Mouse (Mus musculus) urinary bladder, postnatal 25 days (tissue): ENCODE results near the gene Zfyve9.
A peak's percentile ranks its signal among the peaks of the same experiment; 100 is the strongest.

Source experiments
- DNase-seq: peaks from one replicate; pipeline ENCODE4 v3.0.0; 2022; ENCODE audit warnings: low spot score

Gene Zfyve9

DNA sequence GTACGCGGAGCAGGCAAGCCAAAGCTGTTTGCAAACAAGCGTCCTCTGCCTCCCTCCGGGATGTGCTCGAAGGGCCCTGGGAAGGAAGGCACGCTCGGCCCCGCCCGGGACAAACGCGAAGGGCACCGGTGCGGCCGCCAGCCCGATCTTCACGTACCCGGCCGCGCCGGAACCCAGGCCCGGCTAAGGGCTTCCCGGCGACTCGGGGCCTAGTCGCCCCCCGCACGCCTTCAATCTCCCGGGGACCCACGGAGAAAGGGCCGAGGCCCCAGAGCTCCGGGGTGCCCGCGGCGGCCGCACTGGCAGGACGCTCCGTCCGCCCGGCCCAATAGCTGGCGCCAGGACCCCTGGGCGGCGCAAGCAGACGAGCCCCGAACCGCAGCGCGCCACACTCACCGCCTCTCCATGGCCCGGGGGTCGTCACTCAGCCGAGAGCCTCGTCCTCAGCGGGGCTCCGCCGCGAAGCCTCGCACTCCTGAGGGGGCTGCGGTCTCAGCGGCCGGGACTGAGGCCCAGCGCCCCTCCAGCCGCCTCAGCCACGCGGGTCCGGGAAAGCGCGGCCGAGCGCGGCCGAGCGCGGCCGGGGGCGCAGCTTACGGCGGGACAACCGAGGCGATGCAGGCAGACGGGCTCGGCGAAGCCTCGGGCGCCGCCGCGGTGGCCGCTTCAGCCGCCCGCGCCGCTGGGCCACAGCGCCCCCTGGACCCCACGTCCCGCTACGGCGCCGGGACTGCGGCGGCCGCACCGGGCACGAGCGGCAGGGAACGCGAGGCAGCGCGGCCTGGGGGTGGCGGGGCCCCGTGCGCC lies at the start of gene Zfyve9:
Gene Zfyve9, minus strand, starts transcription at position 742 of the 807 bp plus-strand sequence.
- DNase-seq = peak; percentile 85

DNA sequence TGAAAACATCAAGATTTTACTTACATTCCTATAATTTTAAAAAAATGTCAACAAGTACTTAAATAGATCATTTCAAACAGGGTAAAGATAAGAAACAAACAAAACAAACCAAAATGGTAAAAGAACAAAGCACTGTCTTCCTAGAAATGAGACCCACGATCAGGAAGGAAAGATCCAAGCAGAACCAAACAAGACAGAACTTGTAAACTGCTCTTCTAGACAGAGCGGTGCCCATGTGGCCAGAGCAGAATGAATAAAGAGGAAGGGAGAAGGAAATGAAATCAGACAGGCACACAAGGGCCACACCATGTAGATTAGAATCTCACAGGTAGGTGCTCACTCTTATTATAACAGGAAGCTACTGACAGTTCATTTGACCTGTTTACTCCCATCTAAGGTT lies 46.0 kb upstream of the Zfyve9 start:
- DNase-seq = no peak

DNA sequence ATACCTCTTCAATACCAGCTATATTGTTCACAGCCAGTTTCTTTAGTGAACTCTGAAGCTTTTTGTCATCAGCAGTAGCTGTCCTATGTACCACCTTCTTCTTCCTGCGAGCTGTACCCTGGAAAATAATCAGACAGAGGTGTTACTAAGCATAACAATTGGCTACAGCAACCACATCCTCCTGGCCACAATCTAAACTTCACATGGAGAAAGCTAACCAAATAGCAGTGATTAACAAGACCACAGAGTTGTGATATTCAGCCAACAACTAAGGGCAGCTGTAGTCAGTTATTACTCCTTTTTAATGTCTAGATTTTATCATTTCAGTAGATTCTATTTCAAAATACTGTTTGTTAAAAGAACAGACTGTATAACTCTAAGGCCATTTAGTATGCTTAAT lies 45.5 kb upstream of the Zfyve9 start:
- no peak for DNase-seq

DNA sequence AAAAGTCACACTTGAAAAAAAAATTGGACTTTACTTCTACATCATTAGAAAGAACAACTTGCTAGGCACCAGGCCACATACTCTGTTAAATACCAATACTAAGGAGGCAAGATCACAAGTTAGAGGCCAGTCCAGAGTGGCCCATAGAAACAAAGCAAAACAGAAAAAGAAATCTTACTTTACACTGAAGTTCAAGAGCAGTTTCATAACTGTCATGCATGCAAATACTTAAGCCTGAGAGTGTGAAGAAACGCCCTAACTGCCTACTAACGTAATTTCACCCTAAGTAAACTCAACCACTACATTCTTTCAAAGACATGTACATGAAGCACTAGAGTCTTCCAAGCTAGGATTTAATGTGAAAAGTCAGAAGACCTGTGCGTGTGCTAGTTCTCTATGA lies 45.1 kb upstream of the Zfyve9 start:
- DNase-seq = no peak

DNA sequence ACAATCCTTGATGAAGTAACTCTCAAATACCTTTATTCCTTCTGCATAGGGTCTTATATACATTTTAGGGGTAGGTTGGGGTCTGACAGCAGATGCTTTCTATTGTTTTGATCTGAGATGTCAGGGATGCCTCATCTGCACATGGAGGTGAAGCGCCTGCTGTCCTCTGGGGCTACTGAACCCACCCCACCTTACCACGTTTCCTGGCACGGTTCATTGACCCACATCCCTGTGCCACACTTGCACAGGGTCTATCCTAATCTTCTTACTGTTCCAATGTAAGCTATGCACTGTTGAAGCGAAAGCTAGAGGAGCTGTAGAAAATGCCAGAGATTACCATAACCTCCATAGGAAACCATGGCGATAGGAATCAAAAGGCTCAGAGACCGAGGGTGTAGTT lies 31.0 kb upstream of the Zfyve9 start:
- no peak for DNase-seq

DNA sequence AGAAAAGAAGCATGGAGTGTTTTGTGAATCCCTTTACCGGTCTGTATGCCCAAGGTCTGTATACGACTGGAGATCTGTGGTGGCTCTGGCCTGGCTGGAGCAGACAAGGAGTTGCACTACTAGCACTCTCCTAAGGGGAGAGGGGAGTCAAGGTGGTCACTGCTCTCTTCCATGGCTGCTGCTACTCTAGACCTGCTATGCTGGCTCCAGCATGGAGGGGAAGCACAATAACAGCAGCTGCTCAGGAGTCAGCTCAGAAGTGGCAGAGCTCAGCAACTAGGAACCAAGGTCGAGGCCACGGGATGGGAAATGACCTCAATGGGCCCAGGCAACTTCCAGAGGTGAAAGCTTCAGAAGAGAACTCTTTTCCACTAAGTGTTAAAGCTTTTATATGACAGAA lies 30.5 kb upstream of the Zfyve9 start:
- no peak for DNase-seq

DNA sequence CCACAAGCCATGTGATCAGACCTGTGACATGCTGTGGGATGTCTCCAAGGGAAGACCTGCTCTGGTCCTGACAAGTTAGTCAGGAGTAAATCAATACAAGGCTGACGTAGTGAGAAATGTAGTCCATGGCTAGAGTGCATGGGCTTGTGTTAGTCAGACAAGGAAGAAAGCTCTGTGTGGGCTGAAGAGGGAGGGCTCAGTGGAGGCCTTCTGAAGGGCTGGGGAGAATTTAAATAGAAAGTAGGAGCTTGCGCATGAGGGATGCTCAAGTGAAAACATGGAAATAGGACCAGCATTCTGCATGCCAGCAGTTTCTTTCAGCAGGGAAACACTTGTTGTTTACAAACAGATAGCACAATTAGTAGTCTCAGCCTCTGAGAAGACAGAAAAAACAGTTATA lies 22.9 kb upstream of the Zfyve9 start:
- DNase-seq = no peak

DNA sequence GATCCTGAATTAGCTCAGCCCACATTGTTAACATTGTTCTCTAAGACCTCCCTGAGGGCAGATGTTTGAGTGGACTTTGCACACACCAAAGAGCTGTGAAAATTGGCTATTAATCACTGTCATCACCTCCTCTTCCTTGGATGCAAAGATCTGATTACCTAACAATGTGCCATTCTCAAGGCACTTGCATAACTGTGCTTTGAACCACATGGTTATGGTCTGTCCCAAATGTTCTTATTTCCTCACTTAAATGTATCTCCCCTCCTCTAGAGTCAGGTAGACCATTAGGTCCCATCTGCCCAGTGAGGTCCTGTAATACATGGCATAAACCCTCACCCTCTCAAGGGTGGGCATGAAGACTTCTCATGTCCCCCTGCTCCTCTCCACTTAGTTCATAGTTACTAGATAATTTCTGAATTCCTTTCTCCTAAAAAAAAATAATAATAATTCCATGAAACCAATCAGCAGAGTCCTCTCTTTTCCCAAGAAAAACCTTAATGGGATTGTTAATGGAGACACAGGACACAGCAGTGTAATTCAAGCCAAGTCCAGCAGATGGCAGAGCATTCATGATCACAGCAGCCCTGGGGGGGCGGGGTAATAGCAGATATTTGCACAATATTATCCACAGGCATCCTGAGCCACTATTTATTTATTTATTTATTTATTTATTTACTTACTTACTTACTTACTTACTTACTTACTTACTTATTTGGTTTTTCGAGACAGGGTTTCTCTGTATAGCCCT lies 17.7 kb upstream of the Zfyve9 start:
- DNase-seq = peak; percentile 74

DNA sequence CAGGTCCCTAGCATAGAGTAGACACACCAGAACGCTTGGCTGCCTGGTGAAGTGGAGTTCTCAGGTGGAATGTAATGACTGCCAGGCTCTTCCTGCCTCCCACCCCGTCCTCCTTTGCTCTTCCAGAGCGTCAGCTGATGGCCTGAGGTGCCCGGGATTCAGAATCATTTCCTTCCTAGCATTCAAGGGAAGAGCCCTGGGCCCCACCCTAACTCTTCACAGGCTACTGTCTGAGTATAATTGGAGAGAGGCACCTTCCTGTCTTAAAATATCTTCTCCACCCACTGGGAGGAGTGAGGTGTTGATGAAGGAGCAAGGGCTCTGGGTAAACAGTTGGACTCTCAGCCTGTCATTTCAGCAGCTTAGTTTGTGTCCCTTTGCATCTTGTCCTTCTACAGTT lies 16.1 kb upstream of the Zfyve9 start:
- DNase-seq = no peak

DNA sequence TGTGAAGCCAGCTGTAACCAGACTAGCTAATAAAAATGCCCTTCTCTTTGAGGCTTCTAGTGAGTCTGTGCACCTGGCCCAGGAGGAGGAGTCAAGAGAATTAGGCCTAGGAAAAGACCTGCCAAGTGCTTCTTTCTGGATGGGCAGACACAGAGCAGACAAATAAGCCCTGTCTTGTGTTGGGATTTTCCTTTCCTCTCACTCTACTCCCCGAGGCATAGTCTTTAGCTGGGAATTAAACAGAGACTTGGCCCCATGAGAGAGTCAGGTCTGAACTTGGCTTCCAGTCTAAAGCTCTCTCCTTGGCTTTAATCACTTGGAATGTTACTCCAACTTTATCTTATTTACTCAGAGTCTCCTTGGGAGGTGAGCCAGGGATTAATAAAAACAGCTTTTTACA lies 13.3 kb upstream of the Zfyve9 start:
- DNase-seq = no peak

DNA sequence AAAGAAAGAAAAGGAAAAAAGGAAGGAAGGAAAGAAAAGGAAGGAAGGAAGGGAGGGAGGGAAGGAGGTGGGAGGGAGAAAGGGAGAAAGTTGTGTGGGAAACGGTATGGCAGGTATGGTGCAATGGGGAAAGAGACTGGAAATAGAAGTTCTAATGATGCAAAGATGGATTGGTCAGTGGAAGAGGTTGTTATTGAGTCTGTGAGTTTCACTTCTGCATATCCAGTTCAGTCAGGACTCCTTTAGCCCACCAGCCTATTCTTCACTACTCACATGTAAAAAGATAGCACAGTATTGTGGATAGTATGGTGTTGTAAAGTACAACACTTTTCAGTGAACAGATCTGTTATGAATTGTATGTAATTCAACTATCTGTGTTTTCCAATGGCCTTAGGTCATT lies 9.9 kb upstream of the Zfyve9 start:
- DNase-seq = no peak

DNA sequence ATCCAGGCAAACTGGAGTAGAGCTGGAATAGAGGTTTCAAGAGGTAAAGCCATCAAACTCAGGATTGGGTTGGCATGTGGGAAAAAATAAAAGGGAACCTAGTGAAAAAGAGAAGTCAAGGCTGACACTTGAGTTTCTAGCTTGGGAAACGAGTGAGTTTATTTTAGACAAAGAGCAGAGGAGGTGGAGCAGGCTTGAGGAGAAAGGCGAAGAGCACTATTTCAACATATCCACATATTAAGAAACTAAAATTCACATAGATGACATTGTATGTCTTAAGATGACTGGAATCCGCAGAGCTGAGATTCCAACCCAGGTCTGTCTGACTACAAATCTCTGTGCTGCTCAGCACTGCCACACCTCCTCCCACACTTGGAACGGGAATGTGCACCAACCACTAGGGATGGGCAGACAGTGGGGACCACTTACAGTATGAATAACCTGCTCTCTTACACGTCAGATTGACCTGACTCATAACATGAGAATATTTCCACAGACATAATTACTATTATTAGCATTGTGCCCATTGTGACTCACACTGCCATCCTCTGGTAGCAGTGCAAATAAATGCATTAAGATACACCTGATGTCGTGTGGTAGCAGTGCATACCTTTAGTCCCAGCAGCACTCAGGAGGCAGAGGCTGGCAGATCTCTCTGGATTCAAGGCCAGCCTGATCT lies 8.8 kb upstream of the Zfyve9 start:
- DNase-seq = no peak

DNA sequence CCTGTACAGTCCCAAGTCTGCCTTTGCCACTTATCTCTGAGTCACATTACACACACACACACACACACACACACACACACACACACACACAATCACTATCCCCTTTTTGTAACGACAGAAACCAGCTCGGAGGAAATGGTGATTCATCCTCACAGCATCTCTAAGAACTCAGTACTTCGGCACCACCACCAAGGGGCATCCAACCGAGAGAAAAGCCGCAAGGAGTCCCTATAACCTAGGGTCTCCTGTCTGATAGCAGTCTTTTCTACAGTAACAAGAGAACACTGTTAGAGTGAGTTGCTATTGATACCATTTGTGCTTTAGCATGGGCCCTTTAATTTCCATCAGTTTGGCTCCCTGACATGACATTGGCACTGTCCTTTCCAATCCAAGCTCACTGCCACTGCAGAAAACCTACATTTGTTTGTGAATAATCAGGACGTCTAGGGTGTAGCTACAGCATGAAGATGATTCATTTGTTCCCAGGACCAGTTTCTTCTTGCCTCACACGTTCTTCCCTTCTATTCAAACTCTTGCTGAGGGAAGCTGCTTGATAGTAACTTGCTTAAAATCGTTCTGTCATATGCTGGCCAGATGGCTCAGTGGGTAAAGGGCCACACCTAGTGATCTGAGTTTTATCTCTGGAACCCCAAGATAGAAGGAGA lies 2.0 kb upstream of the Zfyve9 start:
- no peak for DNase-seq

DNA sequence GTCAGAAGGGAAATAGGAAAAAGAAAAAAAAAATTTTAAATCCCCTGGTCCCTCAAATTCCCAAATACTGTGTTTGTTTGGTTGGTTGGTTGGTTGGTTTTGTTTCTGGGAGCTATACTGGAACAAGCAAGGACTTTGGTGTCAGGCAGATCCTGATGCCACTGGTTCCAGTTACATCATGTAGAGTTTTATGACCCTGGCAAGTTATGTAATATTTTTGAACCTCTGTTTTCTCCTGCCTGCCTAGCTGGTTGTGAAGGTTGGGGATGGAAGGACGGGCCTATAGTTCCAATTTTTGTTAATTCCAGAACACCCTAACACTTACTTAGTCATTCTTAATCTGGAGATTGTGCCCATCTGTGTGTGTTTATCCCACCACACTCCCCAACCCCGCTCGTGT lies 998 bp upstream of the Zfyve9 start:
- no peak for DNase-seq

DNA sequence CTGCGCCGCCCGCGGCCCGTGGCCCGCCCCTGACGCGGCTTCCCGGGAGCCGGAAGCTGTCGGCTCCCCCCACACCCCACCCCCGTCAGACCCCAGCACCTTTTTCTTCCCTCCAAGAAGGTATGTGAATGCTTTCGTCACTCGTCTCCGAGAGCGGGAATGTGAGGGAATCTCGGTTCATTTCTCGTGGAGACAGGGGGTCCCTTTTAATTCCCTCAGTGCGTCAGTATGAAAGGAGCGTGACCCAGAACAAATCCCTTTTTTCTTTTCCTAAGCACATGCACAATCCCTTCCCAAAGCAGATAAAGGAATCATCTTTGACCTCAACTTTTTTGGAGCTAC lies 237 bp upstream of the Zfyve9 start:
- no peak for DNase-seq

DNA sequence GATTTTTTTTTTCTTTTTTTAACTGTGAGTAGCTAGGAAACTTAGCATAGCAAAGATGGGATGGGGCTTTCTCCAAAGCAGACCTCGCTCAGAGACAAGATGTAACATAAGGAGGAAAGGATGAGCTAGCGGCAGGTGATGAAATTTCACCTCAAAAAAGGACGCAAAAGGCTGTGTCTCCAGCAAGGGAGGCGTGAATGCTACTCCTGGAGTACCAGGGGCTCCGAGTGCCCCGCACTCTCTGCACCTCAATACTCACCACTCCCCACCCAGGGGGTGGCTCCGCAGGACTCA lies 888 bp downstream of the Zfyve9 start:
- DNase-seq = no peak

DNA sequence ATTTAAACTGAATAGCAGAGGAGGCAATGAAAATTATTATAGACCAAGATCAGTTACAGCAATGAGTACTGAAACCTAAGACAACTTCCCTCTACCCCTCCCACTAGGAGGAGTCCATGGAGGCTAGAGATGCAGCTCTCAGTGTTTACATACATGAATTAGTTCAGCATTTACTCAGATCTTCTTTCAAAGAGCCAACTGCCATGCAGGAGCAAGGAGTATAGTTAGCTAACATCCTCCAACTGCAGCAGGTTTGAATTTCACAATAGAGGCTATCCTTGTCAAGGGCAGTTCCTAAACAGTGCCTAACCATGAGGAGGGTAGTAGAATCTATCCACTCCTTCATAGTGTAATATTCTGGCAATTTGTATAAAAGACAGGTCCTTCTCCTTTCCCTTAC lies 12.1 kb downstream of the Zfyve9 start:
- no peak for DNase-seq

DNA sequence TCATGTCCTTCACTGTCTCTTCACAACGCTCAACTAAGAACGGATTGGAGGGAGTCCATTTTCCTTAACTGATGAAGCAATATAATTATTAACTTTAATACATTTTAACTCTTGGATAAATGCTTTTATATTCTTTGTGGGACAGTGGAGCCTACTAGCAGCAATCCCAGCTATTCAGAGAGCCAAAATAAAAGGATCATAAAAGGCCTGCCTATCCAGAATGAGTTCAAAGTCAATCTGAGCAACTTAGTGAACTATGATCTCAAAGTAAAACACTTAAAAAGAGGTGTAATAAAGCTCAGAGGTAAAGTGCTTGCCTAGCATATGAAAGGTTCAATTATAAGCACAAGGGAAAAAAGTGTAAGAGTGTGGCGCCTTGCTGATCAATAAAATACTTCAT lies 21.0 kb downstream of the Zfyve9 start:
- DNase-seq = no peak

DNA sequence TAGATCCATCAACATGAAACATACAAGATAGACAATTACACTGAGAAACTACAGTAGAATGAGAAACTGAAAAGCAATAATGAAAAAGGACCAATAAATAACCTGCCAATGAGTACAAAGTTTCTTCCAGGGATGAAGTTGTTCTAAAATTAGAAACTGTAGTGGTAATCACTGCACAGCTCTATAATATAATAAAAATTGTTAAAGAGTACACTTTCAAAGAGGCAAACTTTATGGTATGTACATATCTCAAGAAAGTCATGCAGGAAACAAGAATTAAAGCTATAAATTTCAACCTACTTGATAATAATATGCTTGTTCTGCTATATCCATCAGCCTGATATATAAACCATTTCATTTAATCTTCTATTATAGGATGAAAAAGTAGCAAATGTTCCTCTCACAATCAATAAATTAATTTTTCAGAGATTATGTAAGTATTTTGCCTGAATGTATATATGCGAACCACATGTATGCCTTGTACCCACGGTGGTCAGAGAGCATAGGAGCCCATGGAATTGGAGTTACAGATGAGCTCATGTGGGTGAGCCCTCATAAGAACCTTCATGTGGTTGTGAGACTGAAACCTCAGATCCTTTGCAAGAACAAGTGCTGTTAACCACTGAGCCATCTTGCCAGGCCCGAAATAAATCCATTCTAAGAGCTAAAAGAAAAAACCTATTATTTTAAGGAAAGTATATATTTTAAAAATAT lies 34.3 kb downstream of the Zfyve9 start:
- DNase-seq = no peak

DNA sequence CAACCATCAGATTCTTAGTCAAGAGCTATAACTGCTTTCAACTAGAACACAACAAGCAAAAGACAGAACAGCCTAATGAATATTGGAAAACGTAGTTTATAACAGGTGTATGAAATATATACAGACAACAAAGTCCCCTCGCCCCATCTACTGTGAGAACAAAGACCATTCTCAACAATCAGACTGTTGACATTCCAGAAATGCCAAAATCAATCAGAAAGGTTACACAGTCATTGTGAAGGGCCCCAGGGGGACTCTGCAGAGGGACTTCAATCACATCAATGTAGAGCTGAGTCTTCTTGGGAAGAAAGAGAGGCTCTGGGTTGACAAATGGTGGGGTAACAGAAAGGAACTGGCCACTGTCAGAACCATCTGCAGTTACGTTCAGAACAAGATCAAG lies 49.0 kb downstream of the Zfyve9 start:
- no peak for DNase-seq

DNA sequence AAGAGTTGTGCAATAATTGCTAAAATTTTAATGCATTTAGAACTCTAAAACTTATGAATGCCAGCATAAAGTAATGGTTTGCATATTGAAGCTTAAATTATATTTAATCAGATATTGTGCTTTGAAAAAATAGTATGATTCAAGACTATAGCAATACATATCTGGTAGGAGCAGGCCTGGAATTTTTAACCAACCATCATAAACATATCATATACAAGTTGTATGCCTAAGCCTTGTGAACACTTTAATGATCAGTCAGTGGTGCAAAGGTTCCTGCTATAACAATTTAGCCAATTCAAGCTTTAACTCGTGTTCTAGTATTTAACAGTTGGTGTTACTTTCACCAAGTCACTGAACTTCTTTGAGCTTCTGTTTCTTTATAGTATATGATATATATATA lies 50.1 kb downstream of the Zfyve9 start:
- no peak for DNase-seq

DNA sequence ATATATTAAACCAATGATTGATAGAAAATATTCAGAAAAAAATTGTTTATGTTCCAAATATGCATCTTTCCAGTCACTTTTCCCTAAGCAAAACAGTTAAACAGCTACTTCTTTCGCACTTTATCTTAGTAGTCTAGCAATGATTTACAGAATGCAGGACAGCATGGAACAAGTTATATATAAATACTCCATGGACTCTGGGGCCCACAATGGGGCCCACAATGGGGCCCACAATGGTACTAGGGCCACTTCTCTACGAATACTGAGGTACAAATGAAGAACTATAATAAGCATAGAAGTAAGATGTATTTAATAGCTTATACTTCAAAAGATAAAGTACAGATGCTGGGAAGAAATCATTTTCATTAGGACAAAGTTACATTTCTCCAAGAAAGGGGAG lies 56.5 kb downstream of the Zfyve9 start:
- no peak for DNase-seq
